Mouse (Mus musculus) ES-E14 (cell line): ENCODE data around the gene Ppp2r5e. TPM values are rescaled to one million over a fixed set of nuclear protein-coding genes. Genes with fewer than 3 reads are reported as not detected.
"Not testable (repeated sequence)": the region's sequence is repeated elsewhere in the genome, so short reads cannot be mapped to it uniquely, and the experiment has no call there.

ENCODE experiments used
- DNase-seq: peaks from one replicate; pipeline ENCODE4 v3.0.0-alpha.2; 2013; ENCODE audit warnings: low read depth, low spot score
- H3K27ac ChIP-seq: 2 replicates; pipeline ENCODE4 v1.5.1; 2012; ENCODE audit warnings: low read depth, mild to moderate bottlenecking, low read length, moderate library complexity, mixed read lengths; ENCODE audit not compliant: poor library complexity, insufficient read depth, severe bottlenecking
- H3K36me3 ChIP-seq: 2 replicates; pipeline ENCODE4 v1.6.1; 2012; ENCODE audit warnings: mild to moderate bottlenecking, low read length, moderate library complexity, mixed read lengths; ENCODE audit not compliant: control insufficient read depth, poor library complexity, insufficient read depth, severe bottlenecking
- H3K4me1 ChIP-seq, 2 experiments: fragments of 150-350 bp in 1 of 2; sonication (generic) in 1 of 2; 2 replicates each; pipeline ENCODE4 v1.6.1; 2012; ENCODE audit warnings: low read length in 2 of 2, mild to moderate bottlenecking in 1 of 2, mixed read lengths in 1 of 2; ENCODE audit not compliant: control insufficient read depth in 2 of 2, insufficient read depth in 2 of 2, poor library complexity in 1 of 2
- H3K4me3 ChIP-seq, 2 experiments: fragments of 150-350 bp in 1 of 2; sonication (generic) in 1 of 2; 2 replicates each; pipeline ENCODE4 v1.5.1; 2012; ENCODE audit warnings: low read length in 2 of 2, low read depth in 1 of 2, mild to moderate bottlenecking in 1 of 2, mixed read lengths in 1 of 2; ENCODE audit not compliant: insufficient read depth in 1 of 2, poor library complexity in 1 of 2, severe bottlenecking in 1 of 2
- H3K9ac ChIP-seq: 2 replicates; pipeline ENCODE4 v1.6.1; 2012; ENCODE audit warnings: low read depth, mild to moderate bottlenecking, low read length, mixed read lengths; ENCODE audit not compliant: poor library complexity, insufficient read depth, severe bottlenecking
- H3K9me3 ChIP-seq: fragments of 150-350 bp; sonication (generic); 2 replicates; pipeline ENCODE4 v1.6.1; 2012; ENCODE audit warnings: low read depth, mild to moderate bottlenecking, low read length; ENCODE audit not compliant: control insufficient read depth, insufficient read depth
- CHD2 ChIP-seq: IDR thresholded peaks from 2 replicates; pipeline ENCODE4 v1.6.1; 2014; ENCODE audit warnings: mild to moderate bottlenecking, low read depth, low read length, inconsistent platforms
- HCFC1 ChIP-seq: IDR thresholded peaks from 2 replicates; pipeline ENCODE4 v1.6.1; 2012; ENCODE audit warnings: low read length, inconsistent platforms, borderline replicate concordance; ENCODE audit not compliant: insufficient read depth
- MAFK ChIP-seq: IDR thresholded peaks from 2 replicates; pipeline ENCODE4 v1.6.1; 2014; ENCODE audit warnings: mild to moderate bottlenecking, low read depth, low read length, inconsistent platforms; ENCODE audit not compliant: insufficient read depth
- ZC3H11A ChIP-seq: IDR thresholded peaks from 2 replicates; pipeline ENCODE4 v1.6.1; 2012; ENCODE audit warnings: low read depth, mild to moderate bottlenecking, inconsistent platforms, low read length, borderline replicate concordance
- ZNF384 ChIP-seq: IDR thresholded peaks from 2 replicates; pipeline ENCODE4 v1.6.1; 2012; ENCODE audit warnings: low read depth, low read length, inconsistent platforms
- in situ Hi-C, 2 experiments: fragments of 600-800 bp; cut with MboI; formaldehyde crosslinking; loops; one replicate each; pipeline ENCODE4 v1.15.1; 2025; ENCODE audit warnings: low sequenced_read_pairs in 2 of 2, inconsistent platforms in 1 of 2; ENCODE audit not compliant: unreplicated experiment in 2 of 2
- total RNA-seq: library from RNA; depleted of rRNA; stranded (reverse); fragments of 300-350 nt; gene quantifications from 2 replicates; pipeline ENCODE4 v1.2.3, GENCODE M21; 2012

Gene Ppp2r5e
- total RNA-seq, 1 experiment = 16.6 TPM

- no peak for DNase-seq
- TF ChIP-seq ZNF384 (no peak), HCFC1 (no peak), CHD2 (no peak), MAFK (no peak), ZC3H11A (no peak)
- H3K4me1 ChIP-seq = peaks cover 2% of the 10 kb centered on the region in 2 experiments; a peak in 1 of 4 replicates
- H3K27ac ChIP-seq = no peak overlapping the region
- in situ Hi-C loops = no loop called here
- no peak overlapping the region for H3K9ac ChIP-seq
- no peaks in the 10 kb centered on the region; the same call in 1 of the 2 replicates for H3K36me3 ChIP-seq
- H3K4me3 ChIP-seq = no peak overlapping the region
- H3K9me3 ChIP-seq = no peaks in the 10 kb centered on the region
Measured at GRCm38 (mm10) chr12:75492549-75493327, 103.3 kb downstream of the Ppp2r5e start.

GRCm38 (mm10) chr12:75492148-75492547 is 103.9 kb downstream of the Ppp2r5e start:
- H3K9me3 ChIP-seq, H3K4me3 ChIP-seq, DNase-seq, H3K4me1 ChIP-seq, in situ Hi-C loops, H3K9ac ChIP-seq, H3K27ac ChIP-seq, H3K36me3 ChIP-seq: not testable (repeated sequence)

GRCm38 (mm10) chr12:75487500-75487899 is 108.5 kb downstream of the Ppp2r5e start:
- TF ChIP-seq HCFC1 (no peak), ZNF384 (no peak), MAFK (no peak)
- Histone ChIP-seq H3K4me1 (peaks cover 3 to 8% of the 10 kb centered on the region in 2 experiments; a peak in 2 of 4 replicates), H3K27ac (no peak overlapping the region), H3K9me3 (no peaks in the 10 kb centered on the region), H3K9ac (no peak overlapping the region), H3K36me3 (no peaks in the 10 kb centered on the region), H3K4me3 (no peak overlapping the region)
- in situ Hi-C loops = no loop called here
- no peak for DNase-seq

GRCm38 (mm10) chr12:75486568-75487286 is 109.3 kb downstream of the Ppp2r5e start:
- in situ Hi-C loops = no loop called here
- Histone ChIP-seq H3K4me1 (peaks cover 3 to 8% of the 10 kb centered on the region in 2 experiments; a peak in 3 of 4 replicates), H3K36me3 (no peaks in the 10 kb centered on the region), H3K9me3 (no peaks in the 10 kb centered on the region), H3K9ac (no peak overlapping the region), H3K4me3 (no peak overlapping the region), H3K27ac (no peak overlapping the region)
- no peak for DNase-seq
- TF ChIP-seq ZC3H11A = no peak
- TF ChIP-seq MAFK = no peak
- TF ChIP-seq ZNF384 = no peak
- no peak for TF ChIP-seq HCFC1
- no peak for TF ChIP-seq CHD2
